13 mouse cellular contexts compared by ENCODE assay signal in the genomic region with DNA sequence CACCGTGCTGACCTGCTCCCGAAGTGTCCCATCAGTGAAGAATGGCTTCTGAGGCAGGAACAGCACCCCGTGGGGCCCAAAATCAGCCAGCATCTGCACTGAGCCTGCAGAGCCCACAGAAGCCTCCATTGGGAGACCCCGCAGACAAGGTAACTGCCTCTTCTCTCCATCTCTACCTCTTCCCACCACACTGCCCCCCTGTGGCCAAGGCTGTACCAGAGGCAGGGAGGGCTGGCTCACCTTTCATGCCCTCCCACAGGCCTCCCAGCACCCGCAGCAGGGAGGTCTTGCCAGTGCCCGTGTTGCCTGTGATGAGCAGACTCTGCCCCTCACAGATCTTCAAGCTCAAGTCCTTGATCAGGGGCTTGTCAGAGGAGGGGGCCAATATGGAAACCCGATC. TPM values are rescaled to one million over a fixed set of nuclear protein-coding genes. Genes with fewer than 3 reads are reported as not detected.
DNase-seq lines count a peak whose midpoint lies in the region; ATAC-seq and TF ChIP-seq lines count a peak whose summit lies in the region.
"Had no signal": no experiment of that assay in that cellular context is flagged by ENCODE, and none has a peak within 500 bp of the region (broad histone marks: within the 10 kb centered on the region; RNA-seq: fewer than 3 reads in every experiment).

No protein-coding gene starts in this region.

- peak; percentile 46 for TF ChIP-seq CTCF in hindbrain, postnatal 0 days (IDR thresholded peaks at IDR 0.05; ENCODE audit: low read depth)
- peak; percentile 52; the same call in 1 of the 2 replicates for TF ChIP-seq CTCF in bone marrow, adult 2 months (IDR thresholded peaks at IDR 0.05; ENCODE audit: control insufficient read depth, insufficient read depth, low read length)

- no peak overlapping the region for H3K9ac ChIP-seq in hindbrain, postnatal 0 days (replicated peaks; ENCODE audit: low read length)
- no peak overlapping the region for H3K9ac ChIP-seq in midbrain, embryonic 11.5 days (ENCODE audit: low read length)
- H3K9ac ChIP-seq: forebrain, embryonic 13.5 days; neural tube, embryonic 13.5 days had no signal

- ATAC-seq in hindbrain, postnatal 0 days = no peak
- no peak for ATAC-seq in midbrain, embryonic 11.5 days (ENCODE audit: low FRiP score)
- ATAC-seq: forebrain, embryonic 13.5 days had no signal

- no peak overlapping the region for H3K27ac ChIP-seq in hindbrain, postnatal 0 days
- no peak overlapping the region for H3K27ac ChIP-seq in hindbrain, embryonic 10.5 days
- no peak overlapping the region for H3K27ac ChIP-seq in bone marrow, adult 2 months (ENCODE audit: control insufficient read depth, insufficient read depth, low read depth, low read length, poor library complexity)
- no peak overlapping the region for H3K27ac ChIP-seq in midbrain, embryonic 11.5 days (ENCODE audit: low read depth, low read length)
- H3K27ac ChIP-seq: forebrain, embryonic 13.5 days; neural tube, embryonic 13.5 days had no signal

- H3K4me3 ChIP-seq in hindbrain, postnatal 0 days (ENCODE audit: low read length) = no peak overlapping the region
- H3K4me3 ChIP-seq in hindbrain, embryonic 10.5 days = no peak overlapping the region
- no peak overlapping the region for H3K4me3 ChIP-seq in bone marrow, adult 2 months (replicated peaks; ENCODE audit: control insufficient read depth, low read depth, low read length)
- no peak overlapping the region for H3K4me3 ChIP-seq in midbrain, embryonic 11.5 days (ENCODE audit: low read depth, low read length)
- H3K4me3 ChIP-seq: forebrain, embryonic 13.5 days; neural tube, embryonic 13.5 days had no signal

- H3K9me3 ChIP-seq in hindbrain, postnatal 0 days (ENCODE audit: low read length) = no peaks in the 10 kb centered on the region
- no peaks in the 10 kb centered on the region for H3K9me3 ChIP-seq in hindbrain, embryonic 10.5 days
- no peaks in the 10 kb centered on the region for H3K9me3 ChIP-seq in midbrain, embryonic 11.5 days (ENCODE audit: control insufficient read depth, low read length)
- H3K9me3 ChIP-seq: forebrain, embryonic 13.5 days; neural tube, embryonic 13.5 days had no signal

- no peak for DNase-seq in hindbrain, postnatal 0 days (ENCODE audit: low spot score)
- no peak for DNase-seq in hindbrain, embryonic 10.5 days (ENCODE audit: low spot score)
- DNase-seq in ovary, postnatal 36 days (ENCODE audit: low spot score) = peak; percentile 13
- no peak for DNase-seq in ovary, adult 18-20 months (ENCODE audit: low spot score)
- peak; percentile 40 for DNase-seq in thymus, postnatal 0 days (ENCODE audit: low spot score)
- no peak for DNase-seq in heart, postnatal 36 days
- DNase-seq in midbrain, embryonic 11.5 days (ENCODE audit: low spot score, missing footprints) = no peak

- WGBS in hindbrain, postnatal 0 days = 79% methylated on average over 7 of the region's 7 CpGs
- WGBS in hindbrain, embryonic 10.5 days = 73% methylated on average over 7 of the region's 7 CpGs
- 71% methylated on average over 7 of the region's 7 CpGs for WGBS in bone marrow, adult 2 months
- WGBS in midbrain, embryonic 11.5 days = 79% methylated on average over 7 of the region's 7 CpGs

- H3K36me3 ChIP-seq in hindbrain, postnatal 0 days (ENCODE audit: insufficient read depth, low read length) = no peaks in the 10 kb centered on the region; the same call in 1 of the 2 replicates
- H3K36me3 ChIP-seq in hindbrain, embryonic 10.5 days = peaks cover 39% of the 10 kb centered on the region
- no peaks in the 10 kb centered on the region for H3K36me3 ChIP-seq in midbrain, embryonic 11.5 days (ENCODE audit: control insufficient read depth, insufficient read depth, low read length)

- no peak for TF ChIP-seq POLR2A in bone marrow, adult 2 months (IDR thresholded peaks at IDR 0.05; ENCODE audit: borderline replicate concordance, control insufficient read depth, low read depth, low read length)

- no peaks in the 10 kb centered on the region for H3K27me3 ChIP-seq in hindbrain, postnatal 0 days (ENCODE audit: insufficient read depth, low read length)
- no peaks in the 10 kb centered on the region for H3K27me3 ChIP-seq in hindbrain, embryonic 10.5 days (ENCODE audit: insufficient read depth, poor library complexity, severe bottlenecking)
- no peaks in the 10 kb centered on the region for H3K27me3 ChIP-seq in midbrain, embryonic 11.5 days (ENCODE audit: control insufficient read depth, insufficient read depth, low read length)
- H3K27me3 ChIP-seq: forebrain, embryonic 13.5 days; neural tube, embryonic 13.5 days had no signal

- no peak overlapping the region for H3K4me2 ChIP-seq in hindbrain, postnatal 0 days (ENCODE audit: low read depth, low read length)
- no peak overlapping the region for H3K4me2 ChIP-seq in midbrain, embryonic 11.5 days
- H3K4me2 ChIP-seq: forebrain, embryonic 13.5 days; neural tube, embryonic 13.5 days had no signal

- no peaks in the 10 kb centered on the region for H3K4me1 ChIP-seq in hindbrain, postnatal 0 days (ENCODE audit: insufficient read depth, low read length)
- no peaks in the 10 kb centered on the region for H3K4me1 ChIP-seq in hindbrain, embryonic 10.5 days (replicated peaks)
- H3K4me1 ChIP-seq in bone marrow, adult 2 months (ENCODE audit: control insufficient read depth, insufficient read depth, low read length) = no peaks in the 10 kb centered on the region
- H3K4me1 ChIP-seq in midbrain, embryonic 11.5 days (ENCODE audit: control insufficient read depth, insufficient read depth, low read length) = no peaks in the 10 kb centered on the region
- H3K4me1 ChIP-seq: forebrain, embryonic 13.5 days; neural tube, embryonic 13.5 days had no signal

- intact Hi-C loops in heart, postnatal 36 days (cut with DNase I) = no loop called here

RNA-seq across cellular contexts. Expression of a gene that starts 11.4 kb away (rescaled TPM):
- 7.5 and 12.3 TPM in 2 replicates for total RNA-seq in hindbrain, postnatal 0 days (2014; rRNA removed)
- polyA plus RNA-seq in hindbrain, postnatal 0 days (2015; fragmentation: Nextera tagmentation; extraction: Ambion mirVana) = 9.2 and 10.9 TPM in 2 replicates
- polyA plus RNA-seq in hindbrain, embryonic 10.5 days (2016; fragmentation: Nextera tagmentation; extraction: Ambion mirVana) = 12.0 and 14.1 TPM in 2 replicates
- polyA plus RNA-seq in bone marrow, adult 2 months (2011; ENCODE audit: insufficient read depth, insufficient read length, low replicate concordance, missing spikeins) = 4.0 and 7.7 TPM in 2 replicates
- polyA plus RNA-seq in thymus, postnatal 0 days (2015; fragmentation: Nextera tagmentation; extraction: Ambion mirVana) = 7.4 and 10.0 TPM in 2 replicates
- total RNA-seq in heart, postnatal 36 days (2021) = 1 to 10 TPM; 5.2 to 7.1 TPM
- polyA plus RNA-seq in midbrain, embryonic 11.5 days (2014; fragmentation: Nextera tagmentation; extraction: Ambion mirVana) = 6.4 and 7.6 TPM in 2 replicates

RNA-seq across cellular contexts. Expression of a gene that starts 35.0 kb away (rescaled TPM):
- not detected in 2 replicates for total RNA-seq in hindbrain, postnatal 0 days (2014; rRNA removed)
- polyA plus RNA-seq in hindbrain, postnatal 0 days (2015; fragmentation: Nextera tagmentation; extraction: Ambion mirVana) = not detected in 2 replicates
- polyA plus RNA-seq in hindbrain, embryonic 10.5 days (2016; fragmentation: Nextera tagmentation; extraction: Ambion mirVana) = 0.09 TPM in 1 of 2 replicates, not detected in the other
- not detected in 2 replicates for polyA plus RNA-seq in bone marrow, adult 2 months (2011; ENCODE audit: insufficient read depth, insufficient read length, low replicate concordance, missing spikeins)
- 0.15 and 0.17 TPM in 2 replicates for polyA plus RNA-seq in thymus, postnatal 0 days (2015; fragmentation: Nextera tagmentation; extraction: Ambion mirVana)
- not detected for total RNA-seq in heart, postnatal 36 days (2021)
- 0.05 TPM in 1 of 2 replicates, not detected in the other for polyA plus RNA-seq in midbrain, embryonic 11.5 days (2014; fragmentation: Nextera tagmentation; extraction: Ambion mirVana)
- total RNA-seq: heart, postnatal 25 days; layer of hippocampus, postnatal 14 days had no signal
- polyA plus RNA-seq: forebrain, embryonic 13.5 days; lung, embryonic 16.5 days; neural tube, embryonic 13.5 days had no signal

RNA-seq across cellular contexts. Expression of a gene that starts 36.3 kb away (rescaled TPM):
- 2.5 and 4.0 TPM in 2 replicates for total RNA-seq in hindbrain, postnatal 0 days (2014; rRNA removed)
- polyA plus RNA-seq in hindbrain, postnatal 0 days (2015; fragmentation: Nextera tagmentation; extraction: Ambion mirVana) = 1.8 and 2.4 TPM in 2 replicates
- 2.7 and 3.4 TPM in 2 replicates for polyA plus RNA-seq in hindbrain, embryonic 10.5 days (2016; fragmentation: Nextera tagmentation; extraction: Ambion mirVana)
- polyA plus RNA-seq in bone marrow, adult 2 months (2011; ENCODE audit: insufficient read depth, insufficient read length, low replicate concordance, missing spikeins) = not detected in 2 replicates
- 0.27 and 0.35 TPM in 2 replicates for polyA plus RNA-seq in thymus, postnatal 0 days (2015; fragmentation: Nextera tagmentation; extraction: Ambion mirVana)
- total RNA-seq in heart, postnatal 36 days (2021) = not detected
- 0.66 and 0.99 TPM in 2 replicates for polyA plus RNA-seq in midbrain, embryonic 11.5 days (2014; fragmentation: Nextera tagmentation; extraction: Ambion mirVana)
- total RNA-seq: heart, postnatal 25 days had no signal
- polyA plus RNA-seq: forebrain, embryonic 13.5 days; lung, embryonic 16.5 days had no signal

Comparison
In these comparisons a context has a peak if more than half of its experiments do, and no peak if none do; other contexts are left out.
1. DNase-seq: peak in ovary, postnatal 36 days (single experiment) and thymus, postnatal 0 days (single experiment); none in hindbrain, postnatal 0 days (single experiment), hindbrain, embryonic 10.5 days (single experiment), ovary, adult 18-20 months (single experiment), heart, postnatal 36 days (0 of 2) and midbrain, embryonic 11.5 days (single experiment).